Mouse (Mus musculus) left cerebral cortex, adult 9 months (tissue): ENCODE measurements around the gene Rgl1.

Source experiments
- DNase-seq, 2 experiments: peaks; one replicate each; pipeline ENCODE4 v3.0.0; 2022; ENCODE audit warnings: low spot score in 2 of 2

The Rgl1 gene

GRCm38 (mm10) chr1:152717329-152717728 is 48.8 kb downstream of the Rgl1 start:
- DNase-seq = no peak

GRCm38 (mm10) chr1:152714405-152714804 is 51.7 kb downstream of the Rgl1 start:
- no peak for DNase-seq

- no peak for DNase-seq
Observed at GRCm38 (mm10) chr1:152713924-152714323, 52.2 kb downstream of the Rgl1 start.

GRCm38 (mm10) chr1:152711037-152711436 is 55.1 kb downstream of the Rgl1 start:
- no peak for DNase-seq

- DNase-seq = no peak
Observed at GRCm38 (mm10) chr1:152707560-152707959, 58.6 kb downstream of the Rgl1 start.

- no peak for DNase-seq
Observed at GRCm38 (mm10) chr1:152703941-152704340, 62.2 kb downstream of the Rgl1 start.

- DNase-seq = no peak
Observed at GRCm38 (mm10) chr1:152702920-152703319, 63.2 kb downstream of the Rgl1 start.

- no peak for DNase-seq
Observed at GRCm38 (mm10) chr1:152701066-152701465, 65.1 kb downstream of the Rgl1 start.

- no peak for DNase-seq
Observed at GRCm38 (mm10) chr1:152697341-152697740, 68.8 kb downstream of the Rgl1 start.

GRCm38 (mm10) chr1:152695491-152695890 is 70.7 kb downstream of the Rgl1 start:
- no peak for DNase-seq

- no peak for DNase-seq
Observed at GRCm38 (mm10) chr1:152689968-152690367, 76.2 kb downstream of the Rgl1 start.

- no peak for DNase-seq
Observed at GRCm38 (mm10) chr1:152687733-152688181, 78.4 kb downstream of the Rgl1 start.

- DNase-seq = no peak
Observed at GRCm38 (mm10) chr1:152687099-152687730, 78.9 kb downstream of the Rgl1 start.

GRCm38 (mm10) chr1:152685531-152685930 is 80.6 kb downstream of the Rgl1 start:
- DNase-seq = no peak

GRCm38 (mm10) chr1:152682368-152683194 is 83.6 kb downstream of the Rgl1 start:
- DNase-seq = no peak

- no peak for DNase-seq
Observed at GRCm38 (mm10) chr1:152681676-152682367, 84.3 kb downstream of the Rgl1 start.

GRCm38 (mm10) chr1:152681116-152681515 is 85.0 kb downstream of the Rgl1 start:
- DNase-seq = no peak

- DNase-seq = no peak
Observed at GRCm38 (mm10) chr1:152678451-152678850, 87.7 kb downstream of the Rgl1 start.

- DNase-seq = no peak
Observed at GRCm38 (mm10) chr1:152677482-152678211, 88.5 kb downstream of the Rgl1 start.

GRCm38 (mm10) chr1:152669446-152670180 is 96.5 kb downstream of the Rgl1 start:
- DNase-seq = no peak

- DNase-seq = no peak
Observed at GRCm38 (mm10) chr1:152660436-152660835, 105.7 kb downstream of the Rgl1 start.
